Comparison of ENCODE assay signal across 13 mouse cellular contexts in genomic region chr5:74979586-74979985, GRCm38 (mm10).
DNase-seq lines count a peak whose midpoint lies in the region; ATAC-seq and TF ChIP-seq lines count a peak whose summit lies in the region.
"Had no signal": no experiment of that assay in that cellular context is flagged by ENCODE, and none has a peak within 500 bp of the region (broad histone marks: within the 10 kb centered on the region; RNA-seq: fewer than 3 reads in every experiment).

No protein-coding gene starts in this region.

- H3K4me3 ChIP-seq in heart, adult 2 months: no peak overlapping the region
- no peak overlapping the region for H3K4me3 ChIP-seq in neural tube, embryonic 13.5 days
- no peak overlapping the region for H3K4me3 ChIP-seq in neural tube, embryonic 15.5 days (replicated peaks)
- no peak overlapping the region for H3K4me3 ChIP-seq in stomach, postnatal 0 days (ENCODE audit: low read depth, low read length)
- H3K4me3 ChIP-seq: left cerebral cortex, adult 2 months had no signal

- no peaks in the 10 kb centered on the region for H3K9me3 ChIP-seq in neural tube, embryonic 13.5 days
- no peaks in the 10 kb centered on the region for H3K9me3 ChIP-seq in neural tube, embryonic 15.5 days (replicated peaks)
- H3K9me3 ChIP-seq in stomach, postnatal 0 days (ENCODE audit: control insufficient read depth, low read length): no peaks in the 10 kb centered on the region

- TF ChIP-seq CTCF in heart, adult 2 months (IDR thresholded peaks at IDR 0.05): no peak
- no peak for TF ChIP-seq CTCF in stomach, postnatal 0 days (IDR thresholded peaks at IDR 0.05; ENCODE audit: low read depth)

- H3K4me1 ChIP-seq in heart, adult 2 months (ENCODE audit: control insufficient read depth, insufficient read depth, low read length): peaks cover 6% of the 10 kb centered on the region
- peaks cover 35% of the 10 kb centered on the region for H3K4me1 ChIP-seq in neural tube, embryonic 13.5 days (replicated peaks)
- peaks cover 17% of the 10 kb centered on the region for H3K4me1 ChIP-seq in neural tube, embryonic 15.5 days
- H3K4me1 ChIP-seq in stomach, postnatal 0 days (replicated peaks; ENCODE audit: control insufficient read depth, insufficient read depth): no peaks in the 10 kb centered on the region; the same call in 1 of the 2 replicates

- no peak overlapping the region for H3K4me2 ChIP-seq in neural tube, embryonic 13.5 days
- H3K4me2 ChIP-seq in neural tube, embryonic 15.5 days: no peak overlapping the region
- no peak overlapping the region for H3K4me2 ChIP-seq in stomach, postnatal 0 days (replicated peaks; ENCODE audit: low read depth)

- no peaks in the 10 kb centered on the region for H3K79me2 ChIP-seq in heart, adult 2 months (replicated peaks; ENCODE audit: control insufficient read depth, insufficient read depth, low read length)

- TF ChIP-seq POLR2A in heart, adult 2 months (IDR thresholded peaks at IDR 0.05; ENCODE audit: insufficient read depth, low read depth, low read length): no peak

- H3K9ac ChIP-seq in heart, adult 2 months (ENCODE audit: low read depth, low read length): no peak overlapping the region
- H3K9ac ChIP-seq in neural tube, embryonic 13.5 days: no peak overlapping the region
- no peak overlapping the region for H3K9ac ChIP-seq in neural tube, embryonic 15.5 days (replicated peaks)
- H3K9ac ChIP-seq in stomach, postnatal 0 days (ENCODE audit: low read length): no peak overlapping the region

- H3K27ac ChIP-seq in heart, adult 2 months: no peak overlapping the region; the same call in 1 of the 2 replicates
- H3K27ac ChIP-seq in neural tube, embryonic 13.5 days (replicated peaks): 0 out of 2 replicates have a peak overlapping the region, but pooled peaks have one; percentile 33
- H3K27ac ChIP-seq in neural tube, embryonic 15.5 days (replicated peaks): no peak overlapping the region
- H3K27ac ChIP-seq in stomach, postnatal 0 days (replicated peaks): 0 out of 2 replicates have a peak overlapping the region, but pooled peaks have one; percentile 5
- H3K27ac ChIP-seq: left cerebral cortex, adult 2 months had no signal

- intact Hi-C loops in heart, adult 2 months (cut with DNase I): no loop called here

- H3K36me3 ChIP-seq in heart, adult 2 months (ENCODE audit: control insufficient read depth, insufficient read depth, low read length): no peaks in the 10 kb centered on the region
- no peaks in the 10 kb centered on the region for H3K36me3 ChIP-seq in neural tube, embryonic 13.5 days
- no peaks in the 10 kb centered on the region for H3K36me3 ChIP-seq in neural tube, embryonic 15.5 days
- H3K36me3 ChIP-seq in stomach, postnatal 0 days (ENCODE audit: control insufficient read depth, insufficient read depth, low read length): no peaks in the 10 kb centered on the region

- ATAC-seq in neural tube, embryonic 13.5 days (ENCODE audit: low read depth): no peak
- ATAC-seq in neural tube, embryonic 15.5 days (ENCODE audit: low FRiP score): no peak
- no peak; the same call in 1 of the 2 replicates for ATAC-seq in stomach, postnatal 0 days (ENCODE audit: low FRiP score, low TSS enrichment)

- no peak for TF ChIP-seq EP300 in heart, adult 2 months (IDR thresholded peaks at IDR 0.05; ENCODE audit: insufficient read depth, low read depth, low read length)
- no peak for TF ChIP-seq EP300 in stomach, postnatal 0 days (optimal IDR thresholded peaks at IDR 0.05)

- no peaks in the 10 kb centered on the region for H3K27me3 ChIP-seq in heart, adult 2 months (ENCODE audit: control insufficient read depth, insufficient read depth, low read length)
- H3K27me3 ChIP-seq in neural tube, embryonic 13.5 days: peaks cover 72% of the 10 kb centered on the region
- H3K27me3 ChIP-seq in neural tube, embryonic 15.5 days (replicated peaks): peaks cover 14% of the 10 kb centered on the region
- H3K27me3 ChIP-seq in stomach, postnatal 0 days (ENCODE audit: control insufficient read depth, insufficient read depth, low read length): no peaks in the 10 kb centered on the region

- 35% methylated on average over 7 of the region's 7 CpGs for WGBS in heart, adult 2 months
- 43% methylated on average over 7 of the region's 7 CpGs for WGBS in neural tube, embryonic 13.5 days
- 42% methylated on average over 7 of the region's 7 CpGs for WGBS in neural tube, embryonic 15.5 days
- 49% methylated on average over 7 of the region's 7 CpGs for WGBS in stomach, postnatal 0 days

- peak; percentile 93 for DNase-seq in heart, adult 11 months
- DNase-seq in heart, adult 2 months: no peak
- DNase-seq in kidney, postnatal 14 days: peak; percentile 25
- DNase-seq in kidney, adult 18-20 months: no peak
- no peak for DNase-seq in stomach, postnatal 0 days (ENCODE audit: low spot score)
- DNase-seq in spleen, postnatal 14 days (ENCODE audit: low spot score in 2 of 2): no peak
- DNase-seq: cerebellum, postnatal 25 days; gastrocnemius, postnatal 14 days; kidney, adult 9 months; lung, adult 18-20 months had no signal

Comparison
In these comparisons a context has a peak if more than half of its experiments do, and no peak if none do; other contexts are left out.
1. DNase-seq: peak in heart, adult 11 months (single experiment) and kidney, postnatal 14 days (single experiment); none in heart, adult 2 months (0 of 2), kidney, adult 18-20 months (single experiment), stomach, postnatal 0 days (single experiment) and spleen, postnatal 14 days (0 of 2).
2. H3K27ac ChIP-seq: peak in neural tube, embryonic 13.5 days (single experiment) and stomach, postnatal 0 days (single experiment); none in heart, adult 2 months (single experiment) and neural tube, embryonic 15.5 days (single experiment).